ENCODE assay signal across 8 mouse cellular contexts in genomic region chr17:47408558-47408898, GRCm38 (mm10). TPM values are rescaled to one million over a fixed set of nuclear protein-coding genes. Genes with fewer than 3 reads are reported as not detected.
DNase-seq lines count a peak whose midpoint lies in the region; ATAC-seq and TF ChIP-seq lines count a peak whose summit lies in the region.

No protein-coding gene starts in this region.

- TF ChIP-seq CTCF in testis, adult 2 months (IDR thresholded peaks at IDR 0.05; ENCODE audit: control insufficient read depth, insufficient read depth, insufficient replicate concordance, low read depth, low read length), result peak; percentile 79

- DNase-seq in heart, adult 8-10 months (ENCODE audit: low spot score), result peak; percentile 50
- DNase-seq in heart, embryonic 10.5 days (ENCODE audit: low spot score), result no peak
- DNase-seq in adrenal gland, adult 18-20 months (ENCODE audit: low spot score in 2 of 2), result peak; percentile 66
- DNase-seq in embryo, embryonic 11 days, result peak; percentile 76
- DNase-seq in heart, postnatal 36 days, result peak; percentile 51 to 72
- DNase-seq in layer of hippocampus, postnatal 10 days (ENCODE audit: low spot score in 2 of 2), result peak; percentile 59

- intact Hi-C loops in heart, postnatal 36 days (cut with DNase I), result loop anchor here (5.0 kb wide), 1 partner anchor 74 kb away; no protein-coding TSS in a partner anchor

- H3K27ac ChIP-seq in heart, embryonic 10.5 days, result no peak overlapping the region
- H3K27ac ChIP-seq in testis, adult 2 months (ENCODE audit: control insufficient read depth, insufficient read depth, low read depth, low read length), result no peak overlapping the region

- no peak for TF ChIP-seq POLR2A in testis, adult 2 months (IDR thresholded peaks at IDR 0.05; ENCODE audit: control insufficient read depth, low read depth, low read length)

- peak; percentile 77 for ATAC-seq in megakaryocyte, adult 5-6 weeks (ENCODE audit: poor library complexity, severe bottlenecking)

- H3K27me3 ChIP-seq in heart, embryonic 10.5 days (ENCODE audit: insufficient read depth, poor library complexity, severe bottlenecking), result peaks cover 73% of the 10 kb centered on the region
- H3K27me3 ChIP-seq in testis, adult 2 months (ENCODE audit: control insufficient read depth, insufficient read depth, low read length), result no peaks in the 10 kb centered on the region; the same call in 1 of the 2 replicates

- H3K4me1 ChIP-seq in heart, embryonic 10.5 days, result peaks cover 8% of the 10 kb centered on the region; the same call in 1 of the 2 replicates
- H3K4me1 ChIP-seq in testis, adult 2 months (ENCODE audit: control insufficient read depth, insufficient read depth, low read length), result peaks cover 5% of the 10 kb centered on the region

- WGBS in heart, embryonic 10.5 days, result 26% methylated on average over 8 of the region's 8 CpGs

- no peaks in the 10 kb centered on the region for H3K9me3 ChIP-seq in heart, embryonic 10.5 days

- H3K36me3 ChIP-seq in heart, embryonic 10.5 days, result no peaks in the 10 kb centered on the region
- no peaks in the 10 kb centered on the region for H3K36me3 ChIP-seq in testis, adult 2 months (ENCODE audit: control insufficient read depth, insufficient read depth, low read length)

- H3K4me3 ChIP-seq in heart, embryonic 10.5 days, result no peak overlapping the region
- H3K4me3 ChIP-seq in testis, adult 2 months (ENCODE audit: control insufficient read depth, low read depth, low read length), result no peak overlapping the region

RNA-seq across cellular contexts. Expression of gene Guca1a, which starts 8.1 kb away (rescaled TPM):
- under 1 TPM in 1 of 4 experiments, not detected in 3; 0.33 TPM for total RNA-seq in heart, adult 8-10 months (2022)
- polyA plus RNA-seq in heart, embryonic 10.5 days (2016; fragmentation: Nextera tagmentation; extraction: Ambion mirVana), result 2.3 and 3.6 TPM in 2 replicates
- 1 to 10 TPM; 1.9 to 3.1 TPM for total RNA-seq in adrenal gland, adult 18-20 months (2021)
- not detected for total RNA-seq in heart, postnatal 36 days (2021)
- total RNA-seq in layer of hippocampus, postnatal 10 days (2021), result 1 to 10 TPM in 1 of 2 experiments, not detected in 1; 1.2 TPM
- 6.3 and 7.0 TPM in 2 replicates for total RNA-seq in megakaryocyte, adult 5-6 weeks (2015)
- 1.3 and 1.4 TPM in 2 replicates for total RNA-seq in megakaryocyte, adult 5-6 weeks (2017)
- 10.1 and 15.0 TPM in 2 replicates for polyA plus RNA-seq in testis, adult 2 months (2012; rRNA removed)

RNA-seq across cellular contexts. Expression of gene Guca1b, which starts 23.3 kb away (rescaled TPM):
- under 1 TPM in 3 of 4 experiments, not detected in 1; 0.17 to 0.37 (median 0.35) TPM for total RNA-seq in heart, adult 8-10 months (2022)
- 3.2 and 4.7 TPM in 2 replicates for polyA plus RNA-seq in heart, embryonic 10.5 days (2016; fragmentation: Nextera tagmentation; extraction: Ambion mirVana)
- 1 to 10 TPM; 1.2 to 2.9 TPM for total RNA-seq in adrenal gland, adult 18-20 months (2021)
- under 1 TPM; 0.25 to 0.33 TPM for total RNA-seq in heart, postnatal 36 days (2021)
- under 1 TPM; 0.40 to 0.43 TPM for total RNA-seq in layer of hippocampus, postnatal 10 days (2021)
- 1.0 and 1.5 TPM in 2 replicates for total RNA-seq in megakaryocyte, adult 5-6 weeks (2015)
- 0.15 and 0.61 TPM in 2 replicates for total RNA-seq in megakaryocyte, adult 5-6 weeks (2017)
- polyA plus RNA-seq in testis, adult 2 months (2012; rRNA removed), result 0.26 and 0.36 TPM in 2 replicates

RNA-seq across cellular contexts. Expression of gene AI661453, which starts 27.9 kb away (rescaled TPM):
- 1 to 10 TPM in 3 of 4 experiments, under 1 TPM in 1; 0.50 to 2.1 (median 1.2) TPM for total RNA-seq in heart, adult 8-10 months (2022)
- 0.99 and 1.1 TPM in 2 replicates for polyA plus RNA-seq in heart, embryonic 10.5 days (2016; fragmentation: Nextera tagmentation; extraction: Ambion mirVana)
- under 1 TPM; 0.66 to 0.77 TPM for total RNA-seq in adrenal gland, adult 18-20 months (2021)
- total RNA-seq in heart, postnatal 36 days (2021), result 1 to 10 TPM; 1.6 to 1.8 TPM
- total RNA-seq in layer of hippocampus, postnatal 10 days (2021), result under 1 TPM; 0.23 to 0.38 TPM
- total RNA-seq in megakaryocyte, adult 5-6 weeks (2015), result 0.25 and 0.38 TPM in 2 replicates
- total RNA-seq in megakaryocyte, adult 5-6 weeks (2017), result 0.16 TPM in 1 of 2 replicates, not detected in the other
- polyA plus RNA-seq in testis, adult 2 months (2012; rRNA removed), result 0.53 and 0.81 TPM in 2 replicates

RNA-seq across cellular contexts. Expression of gene 1700001C19Rik, which starts 28.6 kb away (rescaled TPM):
- not detected for total RNA-seq in heart, adult 8-10 months (2022)
- 0.63 and 1.3 TPM in 2 replicates for polyA plus RNA-seq in heart, embryonic 10.5 days (2016; fragmentation: Nextera tagmentation; extraction: Ambion mirVana)
- not detected for total RNA-seq in adrenal gland, adult 18-20 months (2021)
- not detected for total RNA-seq in heart, postnatal 36 days (2021)
- total RNA-seq in layer of hippocampus, postnatal 10 days (2021), result under 1 TPM in 1 of 2 experiments, not detected in 1; 0.94 TPM
- total RNA-seq in megakaryocyte, adult 5-6 weeks (2015), result not detected in 2 replicates
- total RNA-seq in megakaryocyte, adult 5-6 weeks (2017), result not detected in 2 replicates
- 545 and 576 TPM in 2 replicates for polyA plus RNA-seq in testis, adult 2 months (2012; rRNA removed)

RNA-seq across cellular contexts. Expression of gene Mrps10, which starts 39.8 kb away (rescaled TPM):
- total RNA-seq in heart, adult 8-10 months (2022), result 10 to 100 TPM; 22.2 to 28.9 (median 28.5) TPM
- polyA plus RNA-seq in heart, embryonic 10.5 days (2016; fragmentation: Nextera tagmentation; extraction: Ambion mirVana), result 86.8 and 99.0 TPM in 2 replicates
- total RNA-seq in adrenal gland, adult 18-20 months (2021), result 10 to 100 TPM; 37.1 to 56.2 TPM
- 10 to 100 TPM; 19.9 to 23.9 TPM for total RNA-seq in heart, postnatal 36 days (2021)
- 10 to 100 TPM; 29.1 to 30.6 TPM for total RNA-seq in layer of hippocampus, postnatal 10 days (2021)
- total RNA-seq in megakaryocyte, adult 5-6 weeks (2015), result 30.9 and 34.0 TPM in 2 replicates
- 21.7 and 23.9 TPM in 2 replicates for total RNA-seq in megakaryocyte, adult 5-6 weeks (2017)
- 20.5 and 21.3 TPM in 2 replicates for polyA plus RNA-seq in testis, adult 2 months (2012; rRNA removed)
